Mouse (Mus musculus) E14TG2a.4 (cell line): Measurements from ENCODE around the gene Pank3.

Experiments used
- CTCF ChIP-seq: conservative IDR thresholded peaks from 2 replicates; pipeline ENCODE4 v1.5.1; 2014; ENCODE audit warnings: low read length
- NANOG ChIP-seq: IDR thresholded peaks from 2 replicates; pipeline ENCODE4 v1.6.1; 2014; ENCODE audit warnings: borderline replicate concordance, low read length, mixed read lengths
- POU5F1 ChIP-seq: IDR thresholded peaks from 2 replicates; pipeline ENCODE4 v1.6.1; 2014; ENCODE audit warnings: low read length, borderline replicate concordance

- TF ChIP-seq CTCF (peak; percentile 19), POU5F1 (no peak), NANOG (no peak)
Measured at GRCm38 (mm10) chr11:35728200-35728599, 41.1 kb upstream of the Pank3 start.
